Mouse (Mus musculus): ENCODE results near the gene Schip1. TPM values are rescaled to one million over a fixed set of nuclear protein-coding genes. Genes with fewer than 3 reads are reported as not detected.

The Schip1 gene
- polyA plus RNA-seq, 2 experiments: 12.1 to 18.9 TPM

DNA sequence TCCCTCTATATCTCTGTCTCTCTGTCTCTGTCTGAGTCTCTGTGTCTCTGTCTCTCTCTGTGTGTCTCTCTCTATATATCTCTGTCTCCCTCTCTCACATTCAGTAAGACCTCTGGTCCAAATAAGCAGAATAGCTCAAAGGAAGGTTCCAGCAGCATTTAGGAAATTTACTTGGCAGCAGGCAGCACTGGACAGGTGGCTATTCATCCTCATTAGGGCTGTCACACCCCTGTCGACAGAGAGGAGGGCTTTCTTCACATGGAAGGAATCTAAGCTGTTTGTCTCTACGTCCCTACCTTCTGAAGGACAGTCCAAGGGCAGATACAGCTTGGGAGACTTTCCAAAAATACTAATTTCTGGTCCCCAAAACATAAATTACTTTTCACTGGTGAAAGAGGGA is 267.9 kb downstream of the Schip1 start:
- H3K27ac ChIP-seq (replicated peaks; ENCODE audit: low read depth, low read length): no peak overlapping the region
- H3K27me3 ChIP-seq (ENCODE audit: control insufficient read depth, insufficient read depth, low read length): no peaks in the 10 kb centered on the region
- H3K4me3 ChIP-seq (replicated peaks; ENCODE audit: low read length): no peak overlapping the region
- no peaks in the 10 kb centered on the region for H3K36me3 ChIP-seq (ENCODE audit: control insufficient read depth, insufficient read depth, low read length)
- 24% methylated on average over 2 of the region's 2 CpGs for WGBS
- H3K9me3 ChIP-seq (ENCODE audit: control insufficient read depth, low read length): no peaks in the 10 kb centered on the region
- DNase-seq (ENCODE audit: low spot score): no peak
- no peak for TF ChIP-seq POLR2A (IDR thresholded peaks at IDR 0.05; ENCODE audit: borderline replicate concordance, extremely low read depth, insufficient read depth, insufficient read length)
- H3K4me2 ChIP-seq (replicated peaks; ENCODE audit: low read depth, low read length, severe bottlenecking): no peak overlapping the region
- ATAC-seq (ENCODE audit: low FRiP score, low read depth): no peak
- H3K9ac ChIP-seq (ENCODE audit: low read depth, low read length, severe bottlenecking): no peak overlapping the region
- no peaks in the 10 kb centered on the region for H3K4me1 ChIP-seq (ENCODE audit: control insufficient read depth, insufficient read depth, low read length)

DNA sequence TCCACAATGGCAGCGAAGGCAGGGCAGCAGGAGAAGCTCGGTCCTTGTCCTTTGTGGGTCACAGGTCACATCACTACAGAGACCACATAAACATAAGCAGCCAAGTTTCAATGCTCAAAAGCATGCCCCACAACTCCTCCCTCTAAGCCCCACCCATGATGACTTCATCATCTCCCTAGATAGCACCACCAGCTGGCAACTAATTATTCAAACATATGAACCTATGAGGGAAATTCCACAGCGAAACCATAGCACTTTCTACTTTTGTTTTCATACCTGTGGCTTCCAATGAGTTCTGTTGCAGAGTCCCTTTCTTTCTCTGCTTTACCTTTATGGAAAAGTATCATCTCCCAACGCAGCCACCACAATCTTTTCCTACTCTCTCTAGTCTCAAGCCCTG is 270.9 kb downstream of the Schip1 start:
- Histone ChIP-seq H3K9me3 (ENCODE audit: control insufficient read depth, low read length) (no peaks in the 10 kb centered on the region), H3K4me1 (ENCODE audit: control insufficient read depth, insufficient read depth, low read length) (no peaks in the 10 kb centered on the region), H3K27me3 (ENCODE audit: control insufficient read depth, insufficient read depth, low read length) (no peaks in the 10 kb centered on the region), H3K9ac (ENCODE audit: low read depth, low read length, severe bottlenecking) (no peak overlapping the region), H3K36me3 (ENCODE audit: control insufficient read depth, insufficient read depth, low read length) (no peaks in the 10 kb centered on the region), H3K27ac (replicated peaks; ENCODE audit: low read depth, low read length) (no peak overlapping the region), H3K4me3 (replicated peaks; ENCODE audit: low read length) (no peak overlapping the region), H3K4me2 (replicated peaks; ENCODE audit: low read depth, low read length, severe bottlenecking) (no peak overlapping the region)
- ATAC-seq (ENCODE audit: low FRiP score, low read depth): no peak
- TF ChIP-seq POLR2A (IDR thresholded peaks at IDR 0.05; ENCODE audit: borderline replicate concordance, extremely low read depth, insufficient read depth, insufficient read length): no peak
- DNase-seq (ENCODE audit: low spot score): no peak
- WGBS: 95% methylated on average over 4 of the region's 4 CpGs

DNA sequence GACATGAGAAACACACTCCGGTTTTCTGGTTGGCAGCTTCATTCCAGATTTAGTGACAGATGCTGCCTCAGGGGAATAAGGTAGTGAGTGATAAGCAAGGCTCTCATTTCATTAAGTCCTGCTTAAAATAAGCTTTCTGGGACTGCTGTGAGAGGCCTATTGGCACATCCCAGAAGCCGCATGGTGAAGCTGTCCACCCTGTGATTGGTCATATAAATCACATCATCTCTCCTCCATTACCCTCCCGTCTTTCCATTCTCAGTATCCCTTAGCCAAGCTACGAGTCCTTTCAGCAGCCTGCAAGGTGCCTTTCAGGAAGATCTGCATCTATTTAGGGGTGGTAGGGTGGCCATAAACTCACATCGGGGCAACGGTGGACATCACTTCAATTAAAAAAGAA is 286.0 kb downstream of the Schip1 start:
- 61% methylated on average over 6 of the region's 6 CpGs for WGBS
- peaks cover 6% of the 10 kb centered on the region for H3K9me3 ChIP-seq (ENCODE audit: control insufficient read depth, low read length)
- no peak overlapping the region for H3K9ac ChIP-seq (ENCODE audit: low read depth, low read length, severe bottlenecking)
- no peak overlapping the region for H3K4me3 ChIP-seq (replicated peaks; ENCODE audit: low read length)
- no peak for DNase-seq (ENCODE audit: low spot score)
- H3K27ac ChIP-seq (replicated peaks; ENCODE audit: low read depth, low read length): no peak overlapping the region
- H3K27me3 ChIP-seq (ENCODE audit: control insufficient read depth, insufficient read depth, low read length): no peaks in the 10 kb centered on the region
- no peak overlapping the region for H3K4me2 ChIP-seq (replicated peaks; ENCODE audit: low read depth, low read length, severe bottlenecking)
- no peak for ATAC-seq (ENCODE audit: low FRiP score, low read depth)
- H3K4me1 ChIP-seq (ENCODE audit: control insufficient read depth, insufficient read depth, low read length): peaks cover 7% of the 10 kb centered on the region; the same call in 1 of the 2 replicates
- TF ChIP-seq POLR2A (IDR thresholded peaks at IDR 0.05; ENCODE audit: borderline replicate concordance, extremely low read depth, insufficient read depth, insufficient read length): no peak
- no peaks in the 10 kb centered on the region for H3K36me3 ChIP-seq (ENCODE audit: control insufficient read depth, insufficient read depth, low read length)

DNA sequence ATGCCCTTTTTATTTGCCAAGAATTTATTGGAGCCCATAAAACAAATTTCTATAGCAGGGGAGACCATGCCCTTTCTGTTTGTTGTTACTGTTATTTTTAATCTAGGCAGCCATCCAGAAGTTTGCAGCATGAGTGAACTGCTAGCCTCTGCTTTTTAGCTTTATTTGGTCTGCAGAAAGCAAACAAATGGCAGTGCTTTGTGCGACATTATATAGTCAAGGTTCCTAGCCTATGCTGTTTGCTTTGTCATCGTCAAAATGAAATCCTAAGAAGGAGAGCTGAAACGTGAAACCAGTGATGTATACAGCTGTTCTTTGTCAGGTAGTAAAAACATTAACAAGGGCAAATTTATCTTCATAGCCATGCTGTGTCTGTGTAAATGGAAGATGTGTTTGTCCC is 286.9 kb downstream of the Schip1 start:
- no peak overlapping the region for H3K27ac ChIP-seq (replicated peaks; ENCODE audit: low read depth, low read length)
- H3K4me3 ChIP-seq (replicated peaks; ENCODE audit: low read length): no peak overlapping the region
- ATAC-seq (ENCODE audit: low FRiP score, low read depth): no peak
- 13% methylated on average over 3 of the region's 3 CpGs for WGBS
- no peaks in the 10 kb centered on the region for H3K36me3 ChIP-seq (ENCODE audit: control insufficient read depth, insufficient read depth, low read length)
- H3K27me3 ChIP-seq (ENCODE audit: control insufficient read depth, insufficient read depth, low read length): no peaks in the 10 kb centered on the region
- no peak overlapping the region for H3K9ac ChIP-seq (ENCODE audit: low read depth, low read length, severe bottlenecking)
- no peak for DNase-seq (ENCODE audit: low spot score)
- TF ChIP-seq POLR2A (IDR thresholded peaks at IDR 0.05; ENCODE audit: borderline replicate concordance, extremely low read depth, insufficient read depth, insufficient read length): no peak
- H3K4me1 ChIP-seq (ENCODE audit: control insufficient read depth, insufficient read depth, low read length): peaks cover 7% of the 10 kb centered on the region; the same call in 1 of the 2 replicates
- no peak overlapping the region for H3K4me2 ChIP-seq (replicated peaks; ENCODE audit: low read depth, low read length, severe bottlenecking)
- peaks cover 6% of the 10 kb centered on the region for H3K9me3 ChIP-seq (ENCODE audit: control insufficient read depth, low read length)

DNA sequence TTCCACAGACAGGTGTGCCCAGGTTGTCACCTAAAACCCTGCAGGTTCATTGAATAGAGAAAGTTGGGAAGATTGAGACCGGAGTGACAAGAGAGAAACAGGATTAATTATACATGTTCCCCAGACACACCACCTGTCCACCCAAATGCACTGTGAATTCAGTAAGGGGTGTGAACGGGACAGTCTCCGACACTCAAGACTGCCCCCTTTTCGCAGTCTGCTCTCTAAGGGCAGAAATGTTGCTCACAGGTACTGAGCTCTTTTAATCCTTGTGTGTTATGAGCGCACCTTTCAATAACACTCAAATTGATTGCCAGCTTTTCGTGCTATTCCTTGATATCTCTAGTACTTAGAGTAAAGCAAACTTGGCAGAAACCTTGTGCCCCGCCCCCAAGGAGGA is 288.4 kb downstream of the Schip1 start:
- Histone ChIP-seq H3K27me3 (ENCODE audit: control insufficient read depth, insufficient read depth, low read length) (no peaks in the 10 kb centered on the region), H3K4me1 (ENCODE audit: control insufficient read depth, insufficient read depth, low read length) (peaks cover 7% of the 10 kb centered on the region; the same call in 1 of the 2 replicates), H3K4me3 (replicated peaks; ENCODE audit: low read length) (no peak overlapping the region), H3K27ac (replicated peaks; ENCODE audit: low read depth, low read length) (no peak overlapping the region), H3K9me3 (ENCODE audit: control insufficient read depth, low read length) (peaks cover 6% of the 10 kb centered on the region), H3K36me3 (ENCODE audit: control insufficient read depth, insufficient read depth, low read length) (no peaks in the 10 kb centered on the region), H3K9ac (ENCODE audit: low read depth, low read length, severe bottlenecking) (no peak overlapping the region), H3K4me2 (replicated peaks; ENCODE audit: low read depth, low read length, severe bottlenecking) (no peak overlapping the region)
- DNase-seq (ENCODE audit: low spot score) (no peak), ATAC-seq (ENCODE audit: low FRiP score, low read depth) (no peak)
- whole genome bisulfite sequencing: 89% methylated on average over 7 of the region's 7 CpGs
- TF ChIP-seq POLR2A (IDR thresholded peaks at IDR 0.05; ENCODE audit: borderline replicate concordance, extremely low read depth, insufficient read depth, insufficient read length): no peak

DNA sequence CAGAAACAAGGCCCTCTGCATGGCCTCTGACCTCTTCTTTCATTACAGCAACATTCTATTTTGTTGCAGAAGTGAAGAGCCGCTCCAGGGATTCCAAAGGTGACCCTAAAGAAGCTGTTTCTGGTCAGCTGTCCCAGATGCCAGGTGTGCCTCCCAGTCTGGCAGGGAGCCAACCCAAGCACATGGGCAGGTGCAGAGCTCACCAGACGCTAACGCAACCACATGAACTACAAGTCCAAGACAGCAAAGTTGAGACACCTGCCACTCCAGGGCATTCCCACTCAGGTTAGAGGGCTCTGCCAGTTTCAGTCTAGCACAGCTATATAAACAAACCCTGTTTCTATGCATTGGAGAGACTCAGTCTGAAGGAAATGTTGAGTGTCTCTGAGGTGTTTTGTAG is 288.9 kb downstream of the Schip1 start:
- TF ChIP-seq POLR2A (IDR thresholded peaks at IDR 0.05; ENCODE audit: borderline replicate concordance, extremely low read depth, insufficient read depth, insufficient read length): no peak
- 35% methylated on average over 3 of the region's 3 CpGs for WGBS
- DNase-seq (ENCODE audit: low spot score): no peak

More for the DNA sequence above, 288.9 kb downstream of the Schip1 start:
- ATAC-seq (ENCODE audit: low FRiP score, low read depth): no peak; the same call in 1 of the 2 replicates
- H3K36me3 ChIP-seq (ENCODE audit: control insufficient read depth, insufficient read depth, low read length): no peaks in the 10 kb centered on the region
- no peak overlapping the region for H3K4me2 ChIP-seq (replicated peaks; ENCODE audit: low read depth, low read length, severe bottlenecking)
- H3K9me3 ChIP-seq (ENCODE audit: control insufficient read depth, low read length): peaks cover 6% of the 10 kb centered on the region
- no peak overlapping the region for H3K9ac ChIP-seq (ENCODE audit: low read depth, low read length, severe bottlenecking)
- H3K4me1 ChIP-seq (ENCODE audit: control insufficient read depth, insufficient read depth, low read length): peaks cover 7% of the 10 kb centered on the region; the same call in 1 of the 2 replicates
- H3K4me3 ChIP-seq (replicated peaks; ENCODE audit: low read length): no peak overlapping the region
- no peak overlapping the region for H3K27ac ChIP-seq (replicated peaks; ENCODE audit: low read depth, low read length)
- H3K27me3 ChIP-seq (ENCODE audit: control insufficient read depth, insufficient read depth, low read length): no peaks in the 10 kb centered on the region
